Mouse (Mus musculus): ENCODE data around the gene H2-T3.
"Not testable (repeated sequence)": the region's sequence is repeated elsewhere in the genome, so short reads cannot be mapped to it uniquely, and the experiment has no call there.

DNA sequence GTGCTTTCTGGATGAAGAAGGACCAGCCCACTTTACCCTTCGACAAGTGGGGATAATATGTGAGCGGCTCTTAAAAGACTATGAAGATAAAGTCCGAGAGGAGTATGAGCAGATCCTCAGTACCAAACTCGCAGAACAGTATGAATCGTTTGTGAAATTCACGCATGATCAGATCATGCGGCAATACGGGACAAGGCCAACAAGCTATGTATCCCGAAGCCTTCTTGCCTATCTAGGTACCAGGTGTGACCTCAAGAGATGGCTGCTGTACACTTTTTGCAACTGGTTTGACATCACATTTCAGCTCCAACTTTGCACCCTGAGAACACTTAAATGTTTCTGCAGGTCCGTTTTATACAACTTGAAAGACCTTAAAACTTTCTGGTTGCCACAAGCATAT lies 10.6 kb downstream of the H2-T3 start:
- not testable (repeated sequence) for TF ChIP-seq CTCF (IDR thresholded peaks at IDR 0.05; ENCODE audit: insufficient read depth, low read length); POLR2A (IDR thresholded peaks at IDR 0.05; ENCODE audit: borderline replicate concordance, extremely low read depth, low read depth, low read length)
